10 mouse cellular contexts compared by ENCODE assay signal in genomic region chr7:70355357-70355620, GRCm38 (mm10). TPM values are rescaled to one million over a fixed set of nuclear protein-coding genes. Genes with fewer than 3 reads are reported as not detected.
A peak's percentile ranks its signal among the peaks of the same experiment; 100 is the strongest.
DNase-seq lines count a peak whose midpoint lies in the region; ATAC-seq and TF ChIP-seq lines count a peak whose summit lies in the region.
"Had no signal": no experiment of that assay in that cellular context is flagged by ENCODE, and none has a peak within 500 bp of the region (broad histone marks: within the 10 kb centered on the region; RNA-seq: fewer than 3 reads in every experiment).

No protein-coding gene starts in this region.

- no peak for ATAC-seq in heart, embryonic 14.5 days (ENCODE audit: insufficient number of reproducible peaks, insufficient read depth, low FRiP score, low read depth)
- ATAC-seq in embryonic facial prominence, embryonic 11.5 days (replicated peaks; ENCODE audit: insufficient number of reproducible peaks, low FRiP score, low TSS enrichment, low read depth), result no peak
- no peak for ATAC-seq in hindbrain, embryonic 16.5 days
- no peak for ATAC-seq in midbrain, embryonic 14.5 days (ENCODE audit: low FRiP score, low TSS enrichment)
- ATAC-seq: CD4-positive, CD25-positive, alpha-beta regulatory T cell, adult 4 months had no signal

- peaks cover 8% of the 10 kb centered on the region; the same call in 1 of the 2 replicates for H3K36me3 ChIP-seq in heart, embryonic 14.5 days (ENCODE audit: control insufficient read depth, insufficient read depth, low read length)
- H3K36me3 ChIP-seq in embryonic facial prominence, embryonic 11.5 days (replicated peaks; ENCODE audit: control insufficient read depth, insufficient read depth, low read depth, low read length), result no peaks in the 10 kb centered on the region; the same call in 1 of the 2 replicates
- H3K36me3 ChIP-seq in hindbrain, embryonic 16.5 days (ENCODE audit: control insufficient read depth, insufficient read depth, low read length), result no peaks in the 10 kb centered on the region
- H3K36me3 ChIP-seq in midbrain, embryonic 14.5 days (ENCODE audit: control insufficient read depth, insufficient read depth, low read length), result peaks cover 20% of the 10 kb centered on the region

- H3K4me3 ChIP-seq in heart, embryonic 14.5 days (ENCODE audit: control insufficient read depth in 1 of 2, insufficient read depth in 1 of 2, low read depth in 1 of 2, low read length in 2 of 2), result peak overlapping the region; percentile 17 to 73; a peak in 1 of 4 replicates
- H3K4me3 ChIP-seq in embryonic facial prominence, embryonic 11.5 days (ENCODE audit: low read depth, low read length), result peak overlapping the region; percentile 89
- H3K4me3 ChIP-seq in hindbrain, embryonic 16.5 days (ENCODE audit: low read length), result peak overlapping the region; percentile 77
- peak overlapping the region; percentile 59 for H3K4me3 ChIP-seq in midbrain, embryonic 14.5 days (replicated peaks; ENCODE audit: low read depth, low read length)
- H3K4me3 ChIP-seq in lung, adult 2 months (replicated peaks; ENCODE audit: extremely low read depth, low read depth, low read length), result no peak overlapping the region

- WGBS in heart, embryonic 14.5 days, result 35% methylated on average over 2 of the region's 2 CpGs
- WGBS in embryonic facial prominence, embryonic 11.5 days, result 5% methylated on average over 2 of the region's 2 CpGs
- WGBS in hindbrain, embryonic 16.5 days, result 30% methylated on average over 2 of the region's 2 CpGs
- WGBS in midbrain, embryonic 14.5 days, result 5% methylated on average over 2 of the region's 2 CpGs
- 62% methylated on average over 2 of the region's 2 CpGs for WGBS in lung, adult 2 months

- DNase-seq in heart, postnatal 25 days (ENCODE audit: low spot score), result no peak
- peak; percentile 18 for DNase-seq in embryonic facial prominence, embryonic 11.5 days (ENCODE audit: low spot score)
- peak; percentile 40 for DNase-seq in midbrain, embryonic 14.5 days
- DNase-seq in thymus, postnatal 0 days (ENCODE audit: low spot score), result no peak
- DNase-seq in adrenal gland, adult 2 months, result no peak
- no peak for DNase-seq in lung, adult 2 months
- DNase-seq: thymus, adult 18-20 months had no signal

- H3K4me2 ChIP-seq in heart, embryonic 14.5 days (ENCODE audit: low read length), result peak overlapping the region; percentile 86
- peak overlapping the region; percentile 75 for H3K4me2 ChIP-seq in embryonic facial prominence, embryonic 11.5 days (ENCODE audit: low read depth, low read length)
- H3K4me2 ChIP-seq in hindbrain, embryonic 16.5 days (ENCODE audit: low read length), result peak overlapping the region; percentile 90
- peak overlapping the region; percentile 78 for H3K4me2 ChIP-seq in midbrain, embryonic 14.5 days (ENCODE audit: low read length)

- peak overlapping the region; percentile 89 for H3K9ac ChIP-seq in heart, embryonic 14.5 days (ENCODE audit: low read length)
- H3K9ac ChIP-seq in embryonic facial prominence, embryonic 11.5 days (replicated peaks; ENCODE audit: low read length), result peak overlapping the region; percentile 98
- H3K9ac ChIP-seq in hindbrain, embryonic 16.5 days (ENCODE audit: low read depth, low read length), result peak overlapping the region; percentile 52
- H3K9ac ChIP-seq in midbrain, embryonic 14.5 days (replicated peaks; ENCODE audit: low read length), result peak overlapping the region; percentile 91

- peaks cover 4 to 8% of the 10 kb centered on the region in 2 experiments; a peak in 3 of 4 replicates for H3K4me1 ChIP-seq in heart, embryonic 14.5 days (ENCODE audit: control insufficient read depth in 2 of 2, insufficient read depth in 2 of 2, low read length in 2 of 2)
- H3K4me1 ChIP-seq in embryonic facial prominence, embryonic 11.5 days (ENCODE audit: control insufficient read depth, insufficient read depth, low read length), result 0 out of 2 replicates have a peak, but pooled peaks cover under 1% of the 10 kb centered on the region
- H3K4me1 ChIP-seq in hindbrain, embryonic 16.5 days (ENCODE audit: control insufficient read depth, insufficient read depth, low read depth, low read length), result peaks cover 1% of the 10 kb centered on the region
- no peaks in the 10 kb centered on the region for H3K4me1 ChIP-seq in midbrain, embryonic 14.5 days (ENCODE audit: control insufficient read depth, insufficient read depth, low read length)
- peaks cover 2% of the 10 kb centered on the region; the same call in 1 of the 2 replicates for H3K4me1 ChIP-seq in lung, adult 2 months (ENCODE audit: control insufficient read depth, insufficient read depth, low read length)

- no peak for TF ChIP-seq POLR2A in lung, adult 2 months (IDR thresholded peaks at IDR 0.05; ENCODE audit: borderline replicate concordance, extremely low read depth, low read depth, low read length)

- no peaks in the 10 kb centered on the region for H3K9me3 ChIP-seq in heart, embryonic 14.5 days (ENCODE audit: control insufficient read depth, low read length)
- no peaks in the 10 kb centered on the region for H3K9me3 ChIP-seq in embryonic facial prominence, embryonic 11.5 days (replicated peaks; ENCODE audit: control insufficient read depth, low read length)
- H3K9me3 ChIP-seq in hindbrain, embryonic 16.5 days (ENCODE audit: control insufficient read depth, low read length), result no peaks in the 10 kb centered on the region
- H3K9me3 ChIP-seq in midbrain, embryonic 14.5 days (ENCODE audit: control insufficient read depth, low read length), result no peaks in the 10 kb centered on the region

- no peak for TF ChIP-seq CTCF in lung, adult 2 months (IDR thresholded peaks at IDR 0.05; ENCODE audit: insufficient read depth, low read length)

- intact Hi-C loops in heart, postnatal 25 days (cut with DNase I), result no loop called here

- no peak overlapping the region for H3K27ac ChIP-seq in heart, embryonic 14.5 days (replicated peaks in 1 of 2; ENCODE audit: control insufficient read depth in 1 of 2, insufficient read depth in 1 of 2, low read depth in 2 of 2, low read length in 2 of 2)
- peak overlapping the region; percentile 99; the same call in 1 of the 2 replicates for H3K27ac ChIP-seq in embryonic facial prominence, embryonic 11.5 days (replicated peaks; ENCODE audit: low read depth, low read length)
- peak overlapping the region; percentile 64 for H3K27ac ChIP-seq in hindbrain, embryonic 16.5 days (ENCODE audit: low read depth, low read length)
- H3K27ac ChIP-seq in midbrain, embryonic 14.5 days (replicated peaks; ENCODE audit: low read depth, low read length), result peak overlapping the region; percentile 98

- H3K27me3 ChIP-seq in heart, embryonic 14.5 days (ENCODE audit: control insufficient read depth, insufficient read depth, low read length), result peaks cover 46% of the 10 kb centered on the region
- no peaks in the 10 kb centered on the region for H3K27me3 ChIP-seq in embryonic facial prominence, embryonic 11.5 days (ENCODE audit: control insufficient read depth, insufficient read depth, low read length)
- H3K27me3 ChIP-seq in hindbrain, embryonic 16.5 days (replicated peaks; ENCODE audit: control insufficient read depth, insufficient read depth, low read length), result no peaks in the 10 kb centered on the region
- peaks cover 56% of the 10 kb centered on the region for H3K27me3 ChIP-seq in midbrain, embryonic 14.5 days (ENCODE audit: control insufficient read depth, insufficient read depth, low read length)

RNA-seq across cellular contexts. Expression of gene Nr2f2, which starts 11.2 kb away (rescaled TPM):
- 28.3 and 32.5 TPM in 2 replicates for polyA plus RNA-seq in heart, embryonic 14.5 days (2014; fragmentation: Nextera tagmentation; extraction: Ambion mirVana)
- 10 to 100 TPM; 19.9 to 25.0 TPM for total RNA-seq in heart, postnatal 25 days (2021)
- 106 and 114 TPM in 2 replicates for polyA plus RNA-seq in embryonic facial prominence, embryonic 11.5 days (2014; fragmentation: Nextera tagmentation; extraction: Ambion mirVana)
- polyA plus RNA-seq in hindbrain, embryonic 16.5 days (2015; fragmentation: Nextera tagmentation; extraction: Ambion mirVana), result 63.1 and 68.9 TPM in 2 replicates
- polyA plus RNA-seq in midbrain, embryonic 14.5 days (2014; fragmentation: Nextera tagmentation; extraction: Ambion mirVana), result 113 and 120 TPM in 2 replicates
- polyA plus RNA-seq in thymus, postnatal 0 days (2015; fragmentation: Nextera tagmentation; extraction: Ambion mirVana), result 4.3 and 5.3 TPM in 2 replicates
- total RNA-seq in adrenal gland, adult 2 months (2021), result 100 to 1,000 TPM; 109 to 132 TPM
- polyA plus RNA-seq in adrenal gland, adult 2 months (2012; rRNA removed), result 401 and 472 TPM in 2 replicates
- 231 and 263 TPM in 2 replicates for polyA plus RNA-seq in lung, adult 2 months (2012; rRNA removed)
- polyA plus RNA-seq: CD4-positive, CD25-positive, alpha-beta regulatory T cell, adult 4 months had no signal

Comparison
In these comparisons a context has a peak if more than half of its experiments do, and no peak if none do; other contexts are left out.
1. H3K27ac ChIP-seq: peak in embryonic facial prominence, embryonic 11.5 days (single experiment), hindbrain, embryonic 16.5 days (single experiment) and midbrain, embryonic 14.5 days (single experiment); none in heart, embryonic 14.5 days (0 of 2).
2. DNase-seq: peak in embryonic facial prominence, embryonic 11.5 days (single experiment) and midbrain, embryonic 14.5 days (single experiment); none in heart, postnatal 25 days (single experiment), thymus, postnatal 0 days (single experiment), adrenal gland, adult 2 months (single experiment) and lung, adult 2 months (single experiment).
3. Peak in every context shown above with its lines, with median percentiles within 50 percentile points of each other: H3K4me2 ChIP-seq and H3K9ac ChIP-seq.